Mouse (Mus musculus) lung, postnatal 0 days (tissue): Measurements from ENCODE around the gene Gsdma2.

Source experiments
- CTCF ChIP-seq: IDR thresholded peaks from 2 replicates; pipeline ENCODE4 v1.5.1; 2016; ENCODE audit warnings: antibody characterized with exemption, mild to moderate bottlenecking
- EP300 ChIP-seq: IDR thresholded peaks from 2 replicates; pipeline ENCODE4 v1.6.1; 2016; ENCODE audit warnings: antibody characterized with exemption, mild to moderate bottlenecking, control low read depth

DNA sequence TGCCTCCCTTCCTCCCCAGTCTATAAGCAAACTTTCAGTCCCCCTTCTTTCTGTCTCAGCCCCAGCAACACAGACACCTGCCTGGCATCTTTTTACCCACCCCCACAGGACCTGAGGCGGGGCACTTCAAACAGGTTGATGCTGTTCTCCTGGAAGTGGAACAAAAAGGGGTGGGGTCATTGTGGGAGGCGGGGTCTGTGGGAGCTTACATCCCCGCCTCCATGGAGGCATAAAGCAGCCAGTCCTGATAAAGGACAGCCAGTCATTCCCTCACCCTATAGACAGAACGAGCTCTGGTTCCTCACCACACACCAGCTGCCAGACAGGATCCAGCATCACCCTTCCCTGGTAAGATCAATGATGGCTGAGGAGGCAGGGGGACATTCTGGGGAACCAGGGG lies 17.5 kb downstream of the Gsdma2 start, which contains the start of gene Gsdma:
- TF ChIP-seq EP300 (no peak), CTCF (no peak)
